Mouse (Mus musculus) heart, postnatal 0 days (tissue): ENCODE measurements around the gene Fam126a.

Experiments used
- CTCF ChIP-seq: IDR thresholded peaks from 2 replicates; pipeline ENCODE4 v1.5.1; 2016; ENCODE audit warnings: antibody characterized with exemption, control low read depth, low read depth
- EP300 ChIP-seq: IDR thresholded peaks from 2 replicates; pipeline ENCODE4 v1.6.1; 2016; ENCODE audit warnings: antibody characterized with exemption, low read depth

DNA sequence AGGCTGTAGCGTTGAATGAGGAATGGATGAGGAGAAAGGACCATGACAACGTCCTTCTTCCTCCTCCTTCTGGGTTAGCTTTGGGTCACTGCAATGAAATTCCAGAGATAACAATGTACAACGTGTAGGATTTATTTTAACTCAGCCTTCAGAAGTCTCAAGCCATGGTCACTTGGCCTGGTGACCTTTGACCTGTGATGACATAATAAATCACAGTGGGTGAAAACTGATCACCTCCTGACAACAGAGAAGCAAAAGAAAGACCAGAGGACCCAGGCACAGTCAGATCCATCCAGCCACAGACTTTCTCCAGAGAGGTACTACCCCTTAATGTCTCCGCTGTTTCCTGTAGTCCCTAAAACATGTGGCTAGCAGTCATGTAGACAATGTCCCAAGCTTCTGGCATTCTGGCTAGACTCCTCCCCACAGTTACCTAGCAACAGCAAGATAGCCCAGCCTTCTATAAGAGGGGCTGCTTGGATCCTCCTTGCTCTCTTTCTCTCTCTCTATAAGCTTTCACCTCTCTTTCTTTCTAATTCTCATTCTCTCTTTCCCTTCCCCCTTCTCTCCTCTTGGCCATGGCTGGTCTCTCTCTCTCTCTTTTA, 121.9 kb downstream of the Fam126a start:
- TF ChIP-seq EP300 = no peak
- TF ChIP-seq CTCF = no peak
